Mouse (Mus musculus) left cerebral cortex, adult 11 months (tissue): Measurements from ENCODE around the gene Dmgdh.

Source experiments
- DNase-seq: peaks from one replicate; pipeline ENCODE4 v3.0.0; 2022; ENCODE audit warnings: low spot score

Dmgdh gene

GRCm38 (mm10) chr13:93674131-93674561, at the start of gene Dmgdh, which contains the start of gene Bhmt2:
Gene Dmgdh, plus strand, starts transcription at chr13:93674433.
Gene Bhmt2, minus strand, starts transcription at chr13:93674302.
- DNase-seq = no peak

DNA sequence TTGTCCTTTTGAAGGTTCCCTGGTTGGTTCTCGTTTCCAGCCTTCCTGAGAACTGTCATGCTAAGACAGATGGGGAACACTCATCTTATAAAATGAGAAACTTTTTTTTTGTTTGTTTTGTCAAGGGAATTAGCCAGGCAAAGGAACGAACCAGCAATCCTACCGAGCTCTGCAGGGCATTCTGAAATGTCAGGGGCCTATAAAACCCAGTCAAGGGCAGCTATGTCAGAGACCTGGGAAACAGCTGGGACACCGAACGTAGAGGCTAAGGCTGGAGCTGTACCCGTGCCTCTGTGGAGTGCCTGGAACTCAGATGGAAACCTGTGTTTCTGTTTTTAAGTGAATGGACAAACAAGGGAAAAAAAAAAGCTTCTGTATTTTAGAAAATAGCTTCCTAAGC, 45.4 kb upstream of the Dmgdh start:
- DNase-seq = no peak

DNA sequence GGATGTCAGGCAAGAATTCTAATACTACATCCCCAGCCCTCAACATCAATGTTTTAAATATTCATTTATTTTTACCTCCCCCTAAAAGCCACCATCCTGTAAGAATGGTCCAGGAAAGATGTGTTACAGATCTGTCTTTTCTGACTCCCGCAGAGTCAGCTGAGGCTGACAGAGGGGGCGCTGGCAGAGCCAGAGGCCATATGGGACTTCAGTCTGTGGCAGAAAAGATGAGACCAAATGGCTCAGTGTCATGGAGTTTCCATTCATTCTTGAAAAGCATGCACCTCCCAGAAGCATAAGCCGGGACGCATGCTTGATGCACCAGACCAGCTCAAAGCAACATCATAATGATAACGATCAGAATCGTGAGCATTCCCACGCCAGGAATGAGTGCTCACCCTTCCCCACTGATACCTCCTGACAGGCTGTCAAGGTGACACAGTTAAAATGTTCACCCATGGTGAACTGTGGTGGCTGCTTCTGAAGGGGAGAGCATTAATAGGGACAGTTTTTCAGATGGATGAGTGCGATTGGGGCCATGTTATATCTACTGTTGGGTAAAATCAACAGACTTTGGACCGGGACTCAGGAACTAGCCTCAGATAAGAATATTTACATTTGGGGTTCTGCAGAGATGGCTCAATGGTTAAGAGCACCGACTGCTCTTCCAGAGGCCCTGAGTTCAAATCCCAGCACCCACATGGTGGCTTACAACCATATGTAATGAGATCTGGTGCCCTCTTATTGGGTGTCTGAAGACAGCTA, 43.1 kb upstream of the Dmgdh start:
- DNase-seq = no peak

DNA sequence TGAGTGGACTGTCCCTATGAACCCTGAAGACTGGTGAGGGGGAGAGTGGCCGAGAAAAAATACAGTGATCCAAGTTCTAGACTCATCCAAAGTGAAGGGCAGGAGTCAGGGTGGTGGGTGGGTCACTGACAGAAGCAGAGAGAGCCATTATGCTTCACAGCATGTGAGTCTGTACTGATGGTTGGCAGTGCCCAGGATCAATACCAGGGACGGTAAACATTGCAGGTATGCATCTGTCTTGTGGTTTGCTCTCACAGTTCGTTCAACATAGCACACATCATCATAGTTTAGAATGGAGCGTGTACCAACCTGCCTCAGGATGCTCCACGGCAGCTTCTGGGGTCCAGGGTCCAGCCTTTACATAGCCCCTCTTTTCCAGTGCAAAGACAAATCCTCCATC, 41.3 kb upstream of the Dmgdh start:
- DNase-seq = no peak

GRCm38 (mm10) chr13:93636561-93636960, 37.7 kb upstream of the Dmgdh start:
- DNase-seq = no peak

GRCm38 (mm10) chr13:93637282-93638245, 36.7 kb upstream of the Dmgdh start, which contains the start of gene Bhmt:
Gene Bhmt, minus strand, starts transcription at chr13:93637961.
- no peak for DNase-seq

- DNase-seq = no peak
These were observed 34.6 kb upstream of the Dmgdh start for GRCm38 (mm10) chr13:93639636-93640035.

DNA sequence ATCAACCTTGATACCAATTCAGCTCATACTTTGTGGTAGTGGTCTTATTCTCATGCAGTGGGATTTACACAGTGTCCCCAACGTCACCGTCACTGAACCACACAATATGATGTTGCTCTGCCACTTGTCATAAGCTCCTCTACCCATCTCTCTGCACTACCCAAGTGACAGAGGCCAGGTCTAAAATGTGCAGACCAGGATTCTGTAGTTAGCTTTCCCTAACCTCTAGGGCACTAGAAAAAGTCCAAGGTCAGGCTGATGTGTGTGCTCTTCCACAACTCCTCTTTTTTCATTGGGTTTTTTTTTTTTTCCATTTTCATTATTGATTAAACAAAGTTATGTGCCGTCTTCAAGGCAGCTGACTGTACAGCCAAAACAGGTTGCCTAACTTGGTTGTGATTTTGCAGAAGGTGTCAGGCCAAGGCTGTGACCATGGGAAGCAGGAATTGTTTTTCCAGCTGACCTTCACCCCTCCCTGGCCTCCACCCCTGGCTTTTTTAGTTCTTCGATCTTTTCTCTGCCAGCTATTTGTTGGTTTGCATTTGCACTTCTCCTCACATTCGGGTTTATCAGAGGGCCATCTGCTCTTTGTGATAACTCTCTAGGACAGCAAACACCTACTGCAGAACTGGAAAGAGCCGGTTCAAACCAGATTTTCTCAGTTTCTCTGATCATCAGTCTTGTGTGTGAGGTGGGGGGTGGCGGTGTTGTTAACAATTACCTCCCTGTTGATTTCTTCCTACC, 25.7 kb upstream of the Dmgdh start:
- DNase-seq = no peak

GRCm38 (mm10) chr13:93653382-93653781, 20.9 kb upstream of the Dmgdh start:
- no peak for DNase-seq

DNA sequence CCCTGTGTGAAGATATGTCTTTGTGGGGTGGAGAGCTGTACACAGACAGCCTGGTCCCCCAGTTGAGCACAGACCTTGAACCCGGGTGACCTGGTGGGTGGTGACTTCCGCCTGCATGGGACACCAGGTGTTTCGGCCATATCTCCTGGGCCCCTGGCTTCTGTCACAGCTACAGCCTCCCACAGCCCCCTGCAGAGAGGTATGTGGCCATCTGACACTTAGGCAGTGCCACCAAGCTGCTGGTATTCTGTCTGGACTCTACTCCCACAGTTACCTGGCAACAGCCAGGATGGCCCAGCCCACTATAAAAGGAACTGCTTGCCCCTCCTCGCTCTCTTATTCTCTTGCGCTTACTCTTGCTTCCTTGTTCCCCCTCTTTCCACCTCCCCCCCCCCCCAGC, 16.3 kb upstream of the Dmgdh start:
- DNase-seq = no peak

DNA sequence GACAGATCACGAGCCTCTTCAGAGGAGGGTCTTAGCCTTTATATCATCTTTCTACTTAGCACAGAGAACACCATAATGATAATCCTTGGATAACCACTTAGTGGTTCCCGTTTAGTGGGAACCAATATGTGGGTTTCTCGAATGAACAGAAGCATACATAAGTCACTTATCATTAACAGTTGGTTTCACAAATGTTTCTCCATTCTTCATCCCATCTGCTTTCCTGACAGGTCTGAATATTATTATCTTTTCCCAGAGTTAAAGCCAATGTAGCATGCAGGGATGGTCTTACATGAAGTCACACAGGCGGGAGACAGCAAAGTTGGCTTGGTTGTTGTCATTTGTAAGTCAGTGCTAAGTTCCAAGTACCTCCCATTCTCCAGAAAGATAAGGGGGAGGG, 6.6 kb upstream of the Dmgdh start:
- DNase-seq = no peak

DNA sequence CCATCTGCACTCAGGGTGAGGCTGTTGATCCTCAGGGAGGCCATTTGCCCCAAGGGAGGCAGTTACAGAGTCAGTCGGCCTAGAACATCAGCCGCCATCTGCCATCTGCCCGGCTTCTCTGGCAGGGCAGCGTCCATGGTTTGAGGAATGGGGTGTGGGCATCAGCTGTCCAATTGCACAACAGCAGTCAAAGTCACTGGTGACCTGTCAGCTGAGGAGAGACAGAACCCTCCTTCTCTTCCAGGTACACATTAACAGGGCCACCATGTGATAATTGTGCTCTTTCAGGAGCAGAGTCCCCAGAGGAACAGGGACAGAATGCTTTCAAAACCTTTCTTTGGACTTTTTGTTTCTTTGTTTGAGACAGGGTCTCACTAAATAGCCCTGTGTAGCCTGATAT, 1.9 kb upstream of the Dmgdh start:
- DNase-seq = no peak

- DNase-seq = no peak
These were observed 937 bp upstream of the Dmgdh start for GRCm38 (mm10) chr13:93673296-93673695.

DNA sequence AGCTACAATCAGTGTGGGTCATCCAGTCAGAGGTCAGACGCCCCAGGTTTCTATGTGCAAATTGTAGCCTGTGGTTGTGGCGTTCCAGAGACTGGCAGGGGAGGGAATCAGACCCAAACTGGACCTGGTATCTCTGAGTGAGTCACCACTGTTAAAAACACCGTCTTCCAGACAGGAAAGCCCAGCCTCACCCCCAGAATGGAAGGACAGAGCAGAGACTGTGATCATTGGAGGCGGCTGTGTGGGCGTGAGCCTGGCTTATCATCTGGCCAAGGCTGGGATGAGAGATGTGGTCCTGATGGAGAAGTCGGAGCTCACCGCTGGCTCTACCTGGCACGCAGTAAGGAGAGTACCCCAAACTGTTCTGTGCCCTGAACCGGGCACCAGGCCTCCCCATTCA, 2.6 kb downstream of the Dmgdh start:
- no peak for DNase-seq

DNA sequence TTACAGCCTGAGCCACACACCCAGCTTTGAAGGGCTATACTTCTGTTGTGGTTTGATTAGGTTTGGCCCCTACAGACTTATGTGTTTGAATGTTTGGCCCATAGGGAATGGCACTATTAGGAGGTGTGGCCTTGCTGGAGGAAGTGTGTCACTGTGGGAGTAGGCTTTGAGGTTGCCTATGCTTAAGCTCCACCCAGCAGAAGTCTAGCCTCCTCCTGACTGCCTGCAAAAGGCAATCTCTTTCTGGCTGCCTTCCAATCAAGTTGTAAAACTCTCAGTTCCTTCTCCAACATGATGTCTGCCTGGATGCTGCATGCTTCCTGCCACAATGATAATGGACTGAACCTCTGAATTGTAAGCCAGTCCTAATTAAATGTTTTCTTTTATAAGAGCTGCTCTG, 9.1 kb downstream of the Dmgdh start:
- DNase-seq = no peak

- no peak for DNase-seq
These were observed 11.0 kb downstream of the Dmgdh start for GRCm38 (mm10) chr13:93685226-93685625.

DNA sequence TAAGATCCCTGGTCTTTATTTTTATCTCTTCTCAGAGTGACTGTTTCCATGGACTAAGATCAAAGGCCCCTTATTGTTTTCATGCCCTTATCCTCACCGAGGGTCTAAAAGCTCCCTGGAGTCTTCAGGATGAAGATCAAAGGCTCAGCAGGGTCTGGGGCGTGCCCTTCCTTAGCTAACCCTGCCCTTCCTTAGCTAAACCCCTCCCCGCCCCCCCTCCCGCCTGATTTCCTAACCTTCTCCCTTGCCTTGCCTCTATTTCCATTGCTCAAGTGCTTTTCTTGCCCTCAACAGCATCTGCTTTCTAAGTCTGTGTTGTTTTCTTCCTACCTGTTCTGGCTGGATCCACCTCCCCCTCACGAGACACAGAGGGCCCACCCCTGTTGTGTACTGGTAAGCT, 13.1 kb downstream of the Dmgdh start:
- DNase-seq = no peak

DNA sequence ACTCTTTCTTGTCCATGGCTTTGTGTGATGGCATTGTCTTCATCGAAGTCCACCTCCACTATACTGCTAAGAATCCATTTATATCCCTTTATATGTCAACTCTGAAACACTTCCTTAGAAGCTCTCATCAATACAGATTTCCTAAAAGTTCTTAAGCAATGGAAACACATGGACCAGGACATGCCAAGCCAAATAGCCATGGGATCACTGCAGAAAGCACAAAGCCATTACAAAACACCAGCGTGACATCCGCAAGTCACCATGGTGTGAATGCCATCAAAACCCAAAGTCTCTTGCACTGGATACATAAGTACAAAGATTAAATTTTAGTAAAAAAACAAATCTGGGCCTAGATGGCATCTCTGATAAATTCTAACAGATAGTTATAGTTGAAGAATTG, 15.3 kb downstream of the Dmgdh start:
- no peak for DNase-seq

DNA sequence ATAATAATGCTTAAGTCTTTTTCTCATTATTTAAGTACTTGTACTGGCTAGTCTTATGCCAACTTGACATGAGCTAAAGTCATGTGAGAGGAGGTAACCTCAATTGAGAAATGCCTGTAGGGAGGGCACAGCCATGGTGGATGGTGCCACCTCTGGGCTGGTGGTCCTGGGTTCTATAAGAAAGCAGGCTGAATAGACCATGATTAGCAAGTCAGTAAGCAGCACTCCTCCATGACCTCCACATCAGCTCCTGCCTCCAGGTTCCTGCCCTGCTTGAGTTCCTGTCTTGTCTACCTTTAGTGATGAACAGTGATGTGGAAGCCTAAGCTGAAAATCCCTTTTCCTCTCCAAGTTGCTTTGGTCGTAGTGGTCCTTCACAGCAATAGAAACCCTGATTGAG, 16.6 kb downstream of the Dmgdh start:
- DNase-seq = no peak

DNA sequence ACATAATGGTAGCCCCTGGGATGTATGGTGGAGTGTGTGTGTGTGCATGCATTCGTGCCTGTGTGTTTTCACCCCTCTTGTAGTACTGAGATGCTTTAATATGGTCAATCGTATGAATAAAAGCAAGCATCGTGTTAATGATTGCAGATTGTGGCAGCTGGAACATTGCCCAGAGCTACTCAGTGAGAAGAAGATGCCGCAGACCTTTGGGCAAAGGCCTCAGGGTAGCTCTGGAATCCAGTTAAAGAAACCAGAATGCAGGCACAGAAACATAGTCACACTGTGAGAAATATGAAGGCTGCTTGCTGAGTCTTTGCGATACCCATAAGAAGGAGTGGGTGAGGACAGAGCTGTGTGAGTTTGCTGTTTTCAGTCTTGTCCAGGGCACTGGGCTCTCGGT, 24.6 kb downstream of the Dmgdh start:
- no peak for DNase-seq

GRCm38 (mm10) chr13:93705697-93706096, 31.5 kb downstream of the Dmgdh start:
- DNase-seq = no peak

DNA sequence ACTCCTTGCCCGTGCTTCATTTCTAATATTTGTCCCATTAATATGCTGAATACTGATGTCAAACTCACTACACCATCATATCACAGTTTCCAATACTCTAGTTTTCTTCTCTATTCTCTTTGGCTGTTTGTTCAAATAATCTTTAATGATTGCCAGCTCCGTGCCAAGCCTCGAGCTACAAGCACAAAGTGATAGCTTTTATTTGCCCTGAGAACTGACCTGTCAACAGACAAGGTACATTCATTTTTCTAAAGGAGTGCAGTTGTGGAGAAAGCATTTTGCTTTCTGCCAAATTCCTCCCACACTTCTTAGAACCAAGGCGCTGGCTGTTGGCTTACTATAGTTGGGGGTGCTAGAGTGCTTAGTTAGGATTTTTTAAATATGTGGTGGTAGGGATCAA, 33.0 kb downstream of the Dmgdh start:
- DNase-seq = no peak
